Mouse (Mus musculus) retina, adult 2 months (tissue): Measurements from ENCODE around the gene Fundc2.

ENCODE experiments used
- DNase-seq: peaks from one replicate; pipeline ENCODE4 v3.0.0-alpha.2; 2012; ENCODE audit warnings: low read depth, low spot score

Fundc2 gene

DNA sequence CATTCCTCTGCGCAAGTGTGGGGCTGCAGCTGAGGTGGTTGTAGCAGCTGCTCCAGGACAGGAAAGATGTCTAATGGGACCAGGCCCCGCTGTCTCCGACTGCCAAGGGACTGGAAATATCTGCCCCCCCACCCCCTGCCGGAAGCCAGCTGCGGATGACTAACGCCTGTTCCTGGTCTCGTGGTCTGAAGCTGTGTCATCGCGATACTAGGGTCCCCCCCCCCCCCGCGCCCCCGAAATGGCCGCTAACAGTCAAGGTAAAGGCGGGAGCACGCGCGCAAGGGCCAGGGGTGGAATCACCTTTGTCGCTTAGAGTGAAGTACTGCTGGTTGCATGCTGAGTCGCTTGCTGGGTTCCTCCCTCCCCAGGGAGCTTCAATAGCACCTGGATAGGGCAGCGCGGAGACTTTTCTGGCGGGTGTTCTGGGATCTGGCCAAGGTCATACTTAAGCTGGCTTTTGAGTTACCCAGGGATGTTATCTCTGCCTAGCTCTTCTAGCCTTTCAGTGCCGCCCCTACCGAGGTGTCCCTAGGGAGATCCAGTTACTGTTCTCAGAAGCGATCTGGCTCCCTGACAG lies at the start of gene Fundc2, which contains the start of gene F8:
Fundc2 (plus strand) TSS at position 205 of the 577 bp plus-strand sequence.
F8 (minus strand) TSS at position 421 of the 577 bp plus-strand sequence.
- peak; percentile 65 for DNase-seq

DNA sequence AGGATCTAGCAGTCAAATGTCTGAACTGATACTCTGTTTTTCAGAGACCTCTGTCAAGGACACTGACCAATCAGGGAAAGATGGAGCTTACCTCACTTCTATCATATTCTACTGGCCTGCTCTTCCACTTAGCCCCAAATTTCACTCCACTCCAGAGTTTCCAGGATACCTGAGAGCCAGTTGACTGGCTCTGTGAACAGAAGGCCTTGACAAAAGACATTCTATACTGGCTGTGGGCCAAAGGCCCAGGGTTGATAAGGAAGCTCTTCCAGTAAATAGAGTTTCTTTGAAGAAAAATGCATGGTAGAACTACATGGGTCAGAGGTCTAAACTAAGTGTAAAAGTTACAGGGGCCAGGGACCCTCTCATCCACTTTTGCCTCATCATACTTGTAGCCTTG lies 12.0 kb upstream of the Fundc2 start:
- no peak for DNase-seq

DNA sequence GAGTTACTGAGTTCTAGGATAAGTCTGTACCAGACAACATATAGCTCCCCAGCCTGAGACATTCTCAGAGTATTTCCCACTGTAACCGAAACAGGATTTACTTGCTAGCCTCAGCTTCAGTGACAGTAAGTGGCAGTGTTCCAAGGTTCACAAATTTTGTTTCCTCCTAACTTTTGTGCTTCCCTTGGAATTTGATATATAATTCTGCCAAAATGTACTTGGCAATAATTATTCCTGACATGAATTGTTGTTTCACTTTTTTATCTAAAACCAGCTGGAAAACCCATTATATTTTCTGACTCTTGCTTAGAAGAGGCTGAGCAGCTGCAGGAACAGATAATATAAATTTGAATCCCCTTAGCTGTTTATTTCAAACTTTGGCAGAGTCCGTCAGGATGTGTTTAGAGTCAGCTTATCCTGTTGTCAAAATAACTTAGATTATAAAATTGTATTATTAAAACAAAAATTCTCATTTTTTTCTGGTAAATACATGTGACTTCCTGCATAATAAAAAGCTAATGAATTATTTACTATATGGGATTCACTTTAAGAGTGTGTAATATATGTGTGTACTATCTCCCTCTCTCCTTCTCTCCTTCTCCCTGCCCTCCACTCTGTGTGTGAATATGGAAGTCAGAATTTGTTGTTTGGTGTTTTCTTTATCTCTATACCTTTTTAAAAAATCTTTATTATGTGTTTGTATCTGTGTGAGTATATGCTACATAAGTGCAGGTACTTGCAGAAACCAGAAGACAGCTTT lies 9.4 kb upstream of the Fundc2 start:
- DNase-seq, result no peak

DNA sequence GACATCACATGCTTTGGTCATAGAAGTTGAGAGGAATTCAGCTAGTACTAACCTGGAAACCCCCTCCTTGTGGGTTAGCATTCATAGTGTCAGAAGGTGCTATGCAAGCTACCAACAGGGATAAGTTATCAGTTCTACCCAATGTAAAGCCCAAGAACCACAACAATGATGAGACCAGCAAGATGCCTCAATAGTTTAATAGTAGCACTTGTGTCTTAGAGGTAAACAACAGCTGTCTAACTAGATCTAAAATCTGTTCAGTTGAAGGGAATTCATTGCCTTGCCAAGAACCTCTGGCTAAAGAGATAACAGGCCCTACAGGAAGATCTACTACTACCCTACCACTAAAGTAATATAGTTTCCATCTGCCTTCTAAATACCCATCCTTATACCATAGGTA lies 5.4 kb upstream of the Fundc2 start:
- no peak for DNase-seq

DNA sequence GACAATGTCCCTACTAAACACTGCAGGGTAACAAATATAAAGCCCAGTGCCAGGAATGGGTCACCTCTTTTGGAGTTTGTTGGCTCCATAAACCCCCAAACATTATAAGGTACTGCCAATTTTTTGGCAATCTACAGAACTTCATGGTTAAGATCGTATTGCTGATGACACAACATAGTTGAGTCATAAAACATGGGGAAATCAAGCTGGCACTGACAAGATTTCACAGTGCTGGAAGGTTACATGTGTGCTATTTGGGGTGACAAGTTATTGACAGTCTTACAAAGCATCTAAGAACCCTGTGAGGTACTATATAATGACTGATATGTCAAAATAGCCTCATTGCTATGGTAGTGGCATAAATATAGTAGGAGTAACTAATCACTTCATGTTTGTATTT lies 1.0 kb upstream of the Fundc2 start:
- DNase-seq, result no peak

DNA sequence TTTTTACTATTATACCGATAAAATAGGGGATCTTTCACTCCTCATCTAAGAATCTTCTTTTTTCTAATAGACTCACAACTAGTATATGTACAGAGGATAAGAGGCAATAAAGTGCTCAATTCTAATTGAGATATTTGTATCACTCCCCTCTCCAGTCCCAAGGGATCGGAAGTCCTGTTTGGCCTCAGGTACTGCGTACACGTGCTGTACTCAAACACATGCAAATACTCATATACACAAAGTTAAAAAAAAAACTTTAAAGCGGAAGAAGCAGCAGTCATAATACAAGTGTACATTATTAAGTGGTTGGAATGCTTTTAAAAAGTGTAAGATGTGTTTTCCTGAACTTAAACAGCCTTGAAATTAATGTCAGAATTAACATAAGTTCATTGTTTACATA lies 500 bp upstream of the Fundc2 start:
- DNase-seq, result no peak

DNA sequence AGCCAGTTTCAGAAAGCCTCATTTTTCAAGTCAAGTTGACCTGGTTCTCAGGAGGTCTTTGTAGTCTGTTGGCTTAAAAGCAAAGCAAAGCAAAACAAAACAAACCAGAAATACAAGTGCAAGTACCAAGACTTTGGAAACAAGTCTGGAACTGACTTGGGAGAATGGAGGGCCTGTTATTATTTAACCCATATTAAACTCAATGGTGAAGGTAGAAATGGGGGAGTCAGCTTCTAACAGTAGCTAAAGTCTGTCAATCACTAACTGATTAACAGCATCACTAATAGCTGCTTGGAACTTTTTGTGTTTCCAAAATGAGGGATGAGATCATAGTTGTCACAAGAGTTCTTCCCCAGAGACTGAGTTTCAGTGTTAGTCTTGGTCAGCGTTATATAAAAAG lies 17.3 kb downstream of the Fundc2 start:
- DNase-seq, result no peak

DNA sequence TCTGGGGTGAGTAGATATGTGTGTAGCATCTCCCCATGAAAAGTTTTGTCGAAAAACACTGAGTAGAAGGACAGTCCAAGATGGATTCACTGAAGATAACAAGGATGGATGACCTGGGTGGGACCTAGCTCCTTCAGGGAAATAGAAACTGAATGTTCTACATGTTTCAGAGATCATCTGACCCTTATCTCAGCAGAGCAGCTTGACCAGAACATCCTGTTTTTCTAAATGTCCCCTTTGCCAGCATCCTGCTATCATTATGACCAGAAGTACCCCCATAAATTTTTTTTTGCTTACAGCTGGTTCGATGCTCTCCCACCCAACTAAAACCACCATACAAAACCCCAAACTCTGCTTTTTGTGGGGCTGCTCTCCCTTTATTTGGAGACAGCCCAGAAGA lies 20.5 kb downstream of the Fundc2 start:
- DNase-seq, result no peak

DNA sequence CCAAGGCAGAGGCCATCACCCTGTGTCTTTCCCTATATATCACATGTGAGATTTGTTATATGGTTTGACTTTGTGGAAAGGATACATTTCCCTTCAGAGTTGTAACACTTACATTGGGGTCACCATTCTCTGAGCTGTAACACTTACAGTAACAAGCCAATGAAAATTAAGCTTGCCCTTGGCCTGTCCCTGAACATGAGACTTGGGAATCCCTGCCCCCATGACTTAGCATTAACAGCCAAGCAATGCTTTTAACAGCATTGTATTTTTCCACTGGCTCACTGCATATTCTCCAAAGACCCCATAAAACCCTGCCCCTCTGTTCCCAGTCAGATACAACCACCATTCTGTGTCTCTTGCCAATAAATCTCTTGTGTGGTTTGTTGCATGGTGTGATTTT lies 21.2 kb downstream of the Fundc2 start:
- DNase-seq, result no peak

DNA sequence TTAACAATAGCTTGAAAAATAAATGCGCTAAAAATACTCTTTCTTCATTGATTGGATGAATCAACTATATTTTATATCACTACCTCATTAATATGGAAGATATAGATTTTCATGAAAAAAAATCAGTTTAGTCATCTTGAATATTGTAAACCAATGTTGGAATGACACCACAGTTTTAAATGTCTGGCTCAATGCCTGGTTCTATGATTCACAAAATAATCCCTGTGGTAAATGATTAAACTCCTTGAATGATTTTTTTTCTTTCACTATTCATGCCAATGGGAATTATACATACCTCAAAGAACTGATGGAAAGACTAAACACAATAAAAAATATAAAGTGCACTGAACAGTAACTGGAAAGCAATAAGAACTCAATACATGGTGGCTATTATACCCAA lies 27.5 kb downstream of the Fundc2 start:
- no peak for DNase-seq

DNA sequence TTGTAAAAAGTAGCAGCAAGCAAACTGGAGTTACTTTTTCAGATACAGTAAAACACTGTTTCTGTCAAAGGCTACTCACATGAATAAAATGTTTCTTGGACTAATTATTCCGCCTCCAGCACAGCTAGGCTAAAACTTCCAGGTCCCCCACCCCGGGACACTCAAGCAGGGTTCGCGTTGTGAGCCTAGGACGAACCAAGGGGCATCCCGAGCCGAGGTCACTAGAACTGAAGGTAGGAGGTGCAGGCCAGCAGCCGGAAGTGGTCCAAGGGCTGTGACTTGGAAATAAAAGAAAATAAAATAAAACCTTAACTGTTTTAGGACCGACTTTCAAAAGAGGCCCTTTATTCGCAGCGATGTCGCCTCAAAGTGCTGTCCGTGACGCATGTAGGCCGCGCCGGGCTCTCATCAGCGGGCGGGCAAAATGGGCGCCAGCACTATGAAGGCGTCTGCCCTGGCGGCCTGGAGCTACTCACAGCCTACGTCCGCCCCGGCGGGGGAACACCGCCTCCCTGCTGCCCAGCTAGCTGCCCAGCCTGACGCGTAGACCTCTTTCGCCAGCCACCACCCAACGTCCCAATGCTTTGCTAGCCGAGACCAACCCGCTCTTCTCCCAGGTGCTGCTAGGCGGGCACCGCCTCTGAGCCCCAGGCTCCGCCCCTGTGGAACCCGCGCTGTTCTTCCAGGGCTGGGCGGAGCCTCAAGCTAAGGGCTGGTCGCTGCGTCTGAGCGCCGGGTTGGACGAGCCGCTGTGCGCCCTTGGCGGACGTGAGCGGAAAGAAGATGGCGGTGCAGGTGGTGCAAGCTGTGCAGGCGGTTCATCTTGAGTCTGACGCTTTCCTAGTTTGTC lies 34.0 kb downstream of the Fundc2 start, which contains the start of the genes Cmc4, Mtcp1 and Brcc3:
Cmc4 (minus strand) TSS at position 649 of the 850 bp plus-strand sequence.
Mtcp1 (minus strand) TSS at position 653 of the 850 bp plus-strand sequence.
Brcc3 (plus strand) TSS at position 693 of the 850 bp plus-strand sequence.
- peak; percentile 66 for DNase-seq
